Mouse (Mus musculus) CH12.LX (cell line): ENCODE measurements around the gene St6galnac4.
A peak's percentile ranks its signal among the peaks of the same experiment; 100 is the strongest.

ENCODE experiments used
- CTCF ChIP-seq, 2 experiments: IDR thresholded peaks in 1 of 2; conservative IDR thresholded peaks in 1 of 2; 2 replicates each; pipeline ENCODE4 v1.5.1; 2011 to 2012; ENCODE audit warnings: low read depth in 2 of 2, low read length in 2 of 2, improper control_type of control experiment in 1 of 2, inconsistent platforms in 1 of 2, mild to moderate bottlenecking in 1 of 2, moderate library complexity in 1 of 2
- JUND ChIP-seq: conservative IDR thresholded peaks from 2 replicates; pipeline ENCODE4 v1.6.1; 2011; ENCODE audit warnings: low read depth, low read length, improper control_type of control experiment
- KAT2A ChIP-seq: IDR thresholded peaks from 2 replicates; pipeline ENCODE4 v1.6.1; 2012; ENCODE audit warnings: low read length, improper control_type of control experiment, inconsistent platforms; ENCODE audit not compliant: insufficient replicate concordance
- NELFE ChIP-seq: IDR thresholded peaks from 2 replicates; pipeline ENCODE4 v1.6.1; 2011; ENCODE audit warnings: low read depth, low read length, improper control_type of control experiment
- POLR2A ChIP-seq: IDR thresholded peaks from 2 replicates; pipeline ENCODE4 v1.6.1; 2011; ENCODE audit warnings: low read depth, mild to moderate bottlenecking, improper control_type of control experiment, low read length
- TCF12 ChIP-seq: IDR thresholded peaks from 2 replicates; pipeline ENCODE4 v1.6.1; 2014; ENCODE audit warnings: low read depth, mild to moderate bottlenecking, inconsistent platforms, low read length, improper control_type of control experiment
- UBTF ChIP-seq: IDR thresholded peaks from 2 replicates; pipeline ENCODE4 v1.6.1; 2012; ENCODE audit warnings: low read depth, mild to moderate bottlenecking, inconsistent platforms, low read length, improper control_type of control experiment, moderate library complexity
- ZMIZ1 ChIP-seq: IDR thresholded peaks from 2 replicates; pipeline ENCODE4 v1.6.1; 2012; ENCODE audit warnings: low read depth, mild to moderate bottlenecking, inconsistent platforms, low read length, improper control_type of control experiment
- ZNF384 ChIP-seq: IDR thresholded peaks from 2 replicates; pipeline ENCODE4 v1.6.1; 2012; ENCODE audit warnings: low read depth, low read length, improper control_type of control experiment, inconsistent platforms

- no peak for TF ChIP-seq KAT2A
- TF ChIP-seq ZNF384: no peak
- no peak for TF ChIP-seq ZMIZ1
- no peak for TF ChIP-seq JUND
- TF ChIP-seq NELFE: no peak
- TF ChIP-seq TCF12: no peak
- no peak for TF ChIP-seq POLR2A
- no peak for TF ChIP-seq UBTF
- 0 out of 4 replicates have a peak, but pooled peaks of 1 of the 2 experiments have one; percentile 1 for TF ChIP-seq CTCF (conservative IDR thresholded peaks at IDR 0.05 in 1 of 2, IDR thresholded peaks at IDR 0.05 in 1 of 2; ENCODE audit: low read depth in 2 of 2, low read length in 2 of 2)
Measured at GRCm38 (mm10) chr2:32645647-32646046, 58.8 kb downstream of the St6galnac4 start.
